Mouse (Mus musculus) layer of hippocampus, adult 2 months (tissue): ENCODE data around the gene Srp68. TPM values are rescaled to one million over a fixed set of nuclear protein-coding genes. Genes with fewer than 3 reads are reported as not detected.
A peak's percentile ranks its signal among the peaks of the same experiment; 100 is the strongest.

Experiments
- DNase-seq, 2 experiments: peaks; one replicate each; pipeline ENCODE4 v3.0.0; 2022; ENCODE audit warnings: low spot score in 2 of 2
- H3K27ac ChIP-seq: fragments of 200-600 bp; 2 replicates; pipeline ENCODE4 v1.8.1; 2022
- H3K4me3 ChIP-seq: fragments of 200-600 bp; 2 replicates; pipeline ENCODE4 v1.8.1; 2022; ENCODE audit warnings: mild to moderate bottlenecking
- CTCF ChIP-seq: fragments of 200-600 bp; conservative IDR thresholded peaks from 2 replicates; pipeline ENCODE4 v1.8.1; 2022; ENCODE audit warnings: antibody characterized with exemption, mild to moderate bottlenecking, moderate library complexity
- long read RNA-seq, 2 experiments: library from polyadenylated mRNA; stranded (forward); transcript quantifications; one replicate each; pipeline ENCODE4 v2.0.0; 2021; ENCODE audit warnings: borderline mapping rate in 2 of 2
- total RNA-seq, 2 experiments: library from RNA; stranded (reverse); gene quantifications; 2 replicates each; pipeline ENCODE4 v1.2.3; 2021

Srp68 gene
- 10 to 100 TPM; 63.7 to 64.1 TPM for total RNA-seq
- long read RNA-seq, experiment 1, transcript Srp68-201 (16 exons, 2,526 nt), result major isoform, 61 of 70 reads
- long read RNA-seq, experiment 1, partial matches to known transcripts, result 5 of 70 reads
- long read RNA-seq, experiment 1, other reads (novel, unspliced or antisense), result 4 of 70 reads
- long read RNA-seq, experiment 2, transcript Srp68-201 (16 exons, 2,526 nt), result major isoform, 86 of 98 reads
- long read RNA-seq, experiment 2, partial matches to known transcripts, result 7 of 98 reads
- long read RNA-seq, experiment 2, other reads (novel, unspliced or antisense), result 5 of 98 reads

GRCm38 (mm10) chr11:116274045-116274666, at the start of gene Srp68:
Srp68 (minus strand) TSS chr11:116274217.
- TF ChIP-seq CTCF, result peak; percentile 48
- peak; percentile 95 for DNase-seq
- Histone ChIP-seq H3K4me3 (peak within 1 kb of the TSS; percentile 93), H3K27ac (peak within 1 kb of the TSS; percentile 93)

- peak; percentile 64 to 94 for DNase-seq
- Histone ChIP-seq H3K4me3 (peak overlapping the region; percentile 49), H3K27ac (peak overlapping the region; percentile 4; the same call in 1 of the 2 replicates)
- TF ChIP-seq CTCF, result peak; percentile 99
Measured at GRCm38 (mm10) chr11:116318719-116319659, 45.0 kb upstream of the Srp68 start.

DNA sequence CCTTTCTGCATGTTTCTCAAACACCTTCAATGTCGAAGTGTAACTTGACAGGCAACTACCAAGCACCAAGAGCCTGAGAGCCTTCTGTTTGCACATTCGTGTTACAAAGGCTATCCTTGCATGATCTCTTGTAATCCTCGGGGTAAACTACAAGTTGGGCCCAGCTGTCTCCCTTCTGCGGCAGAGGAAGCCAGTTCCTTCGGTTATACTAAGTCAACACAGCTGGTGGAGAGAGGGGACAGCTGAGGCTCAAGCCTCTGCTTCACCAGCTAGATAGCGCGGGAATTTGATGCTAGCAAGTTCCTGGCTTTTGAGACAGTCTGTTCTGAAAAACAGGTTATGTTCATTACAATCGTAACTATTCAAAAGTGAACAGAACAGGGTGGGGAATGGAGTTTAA, 38.3 kb upstream of the Srp68 start:
- no peak for DNase-seq
- TF ChIP-seq CTCF, result no peak
- Histone ChIP-seq H3K4me3 (no peak overlapping the region), H3K27ac (no peak overlapping the region)

- no peak for DNase-seq
- no peak overlapping the region for H3K27ac ChIP-seq
- no peak overlapping the region for H3K4me3 ChIP-seq
- no peak for TF ChIP-seq CTCF
Measured at GRCm38 (mm10) chr11:116311169-116311568, 37.2 kb upstream of the Srp68 start.

- TF ChIP-seq CTCF, result no peak
- no peak for DNase-seq
- Histone ChIP-seq H3K4me3 (no peak overlapping the region), H3K27ac (no peak overlapping the region)
Measured at GRCm38 (mm10) chr11:116309601-116310000, 35.6 kb upstream of the Srp68 start.

- no peak for DNase-seq
- H3K4me3 ChIP-seq, result no peak overlapping the region
- no peak for TF ChIP-seq CTCF
Measured at GRCm38 (mm10) chr11:116307762-116308531, 33.9 kb upstream of the Srp68 start.

GRCm38 (mm10) chr11:116307019-116307725, 33.2 kb upstream of the Srp68 start, which contains the start of gene Exoc7:
Exoc7 (minus strand) TSS chr11:116307233.
- Histone ChIP-seq H3K4me3 (peak within 1 kb of the TSS; percentile 92), H3K27ac (peak within 1 kb of the TSS; percentile 93)
- TF ChIP-seq CTCF, result no peak
- DNase-seq, result no peak

More at GRCm38 (mm10) chr11:116307762-116308531, 33.9 kb upstream of the Srp68 start:
- no peak overlapping the region for H3K27ac ChIP-seq

GRCm38 (mm10) chr11:116306126-116306982, 32.3 kb upstream of the Srp68 start:
- peak overlapping the region; percentile 93 for H3K27ac ChIP-seq
- no peak for TF ChIP-seq CTCF
- H3K4me3 ChIP-seq, result peak overlapping the region; percentile 92
- DNase-seq, result peak; percentile 88 to 90

- TF ChIP-seq CTCF, result peak; percentile 23; the same call in 1 of the 2 replicates
- H3K4me3 ChIP-seq, result peak overlapping the region; percentile 92; the same call in 1 of the 2 replicates
- H3K27ac ChIP-seq, result no peak overlapping the region
- no peak for DNase-seq
Measured at GRCm38 (mm10) chr11:116305423-116305822, 31.4 kb upstream of the Srp68 start.

DNA sequence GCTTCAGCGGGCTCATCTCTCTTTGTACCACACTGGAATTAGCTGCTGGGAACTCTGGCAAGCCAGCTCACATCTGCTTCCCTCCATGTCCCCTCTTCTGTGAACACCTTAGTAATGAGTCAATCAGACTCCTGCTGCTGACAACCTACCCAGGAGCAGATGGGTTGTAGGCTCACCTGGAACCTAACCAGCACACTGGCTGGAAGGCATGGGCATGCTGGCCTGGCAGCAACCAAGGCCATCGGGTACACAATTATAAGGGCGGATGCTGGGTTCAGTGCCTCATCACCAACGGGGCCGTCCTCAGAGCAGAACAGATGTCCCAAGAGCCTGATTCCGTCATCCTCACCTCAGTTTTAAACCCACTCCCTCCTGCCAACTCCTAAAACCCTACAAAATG, 24.6 kb upstream of the Srp68 start:
- no peak for TF ChIP-seq CTCF
- H3K4me3 ChIP-seq, result no peak overlapping the region
- H3K27ac ChIP-seq, result no peak overlapping the region
- DNase-seq, result no peak

GRCm38 (mm10) chr11:116298221-116298620, 24.2 kb upstream of the Srp68 start:
- Histone ChIP-seq H3K27ac (no peak overlapping the region), H3K4me3 (no peak overlapping the region)
- DNase-seq, result no peak
- no peak for TF ChIP-seq CTCF
